Mouse (Mus musculus): ENCODE data around the gene Cxcl17.

- TF ChIP-seq POLR2A (IDR thresholded peaks at IDR 0.05; ENCODE audit: insufficient read length, low read depth) = no peak
- TF ChIP-seq POLR2AphosphoS2 (IDR thresholded peaks at IDR 0.05; ENCODE audit: insufficient read length, low read depth) = no peak
- TF ChIP-seq MYOG (IDR thresholded peaks at IDR 0.05; ENCODE audit: control insufficient read depth in 1 of 3, insufficient read depth in 1 of 3, insufficient read length in 2 of 3, low read depth in 2 of 3) = no peak
- no peak for TF ChIP-seq MYOD1 (IDR thresholded peaks at IDR 0.05; ENCODE audit: control insufficient read depth in 1 of 3, insufficient read length in 2 of 3, low read depth in 2 of 3)
- no peak for TF ChIP-seq CEBPB (IDR thresholded peaks at IDR 0.05; ENCODE audit: insufficient read depth, poor library complexity, severe bottlenecking)
- TF ChIP-seq TCF12 (IDR thresholded peaks at IDR 0.05; ENCODE audit: insufficient read depth, poor library complexity, severe bottlenecking) = no peak
- TF ChIP-seq USF1 (IDR thresholded peaks at IDR 0.05; ENCODE audit: low read depth) = no peak
- TF ChIP-seq MAX (IDR thresholded peaks at IDR 0.05; ENCODE audit: low read depth) = no peak
Measured at GRCm38 (mm10) chr7:25435546-25435851, 22.8 kb upstream of the Cxcl17 start.
